Mouse (Mus musculus): ENCODE measurements around the gene Il13ra1. TPM values are rescaled to one million over a fixed set of nuclear protein-coding genes. Genes with fewer than 3 reads are reported as not detected.

The Il13ra1 gene
- polyA plus RNA-seq, 1 experiment from 2014 or later, result 24.5 TPM

DNA sequence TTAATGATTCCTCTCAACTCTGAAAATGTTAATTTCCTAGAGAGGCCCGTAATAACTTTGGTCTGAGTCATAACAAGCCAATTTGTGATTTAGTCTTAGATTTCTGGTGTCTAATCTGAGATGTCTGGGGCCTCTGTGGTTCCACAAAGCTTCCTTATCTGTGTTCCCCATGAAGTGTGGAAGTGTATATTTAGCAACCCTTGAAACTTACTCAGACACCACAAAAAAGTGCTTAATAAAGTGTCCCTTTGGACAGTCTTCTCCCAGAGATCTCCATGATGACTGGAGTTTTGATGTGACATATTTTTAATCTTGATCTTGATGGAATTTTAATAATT lies 17.8 kb downstream of the Il13ra1 start:
- Histone ChIP-seq H3K4me1 (peaks cover 11% of the 10 kb centered on the region; the same call in 1 of the 2 replicates), H3K4me2 (peak overlapping the region; percentile 28; the same call in 1 of the 2 replicates), H3K27ac (replicated peaks) (peak overlapping the region; percentile 78), H3K4me3 (no peak overlapping the region), H3K9ac (no peak overlapping the region), H3K27me3 (replicated peaks) (no peaks in the 10 kb centered on the region), H3K9me3 (no peaks in the 10 kb centered on the region), H3K36me3 (no peaks in the 10 kb centered on the region)
- 34% methylated on average over 1 of the region's 1 CpGs for WGBS
- ATAC-seq (ENCODE audit: extremely low read depth, insufficient number of reproducible peaks, low FRiP score, low TSS enrichment), result no peak

DNA sequence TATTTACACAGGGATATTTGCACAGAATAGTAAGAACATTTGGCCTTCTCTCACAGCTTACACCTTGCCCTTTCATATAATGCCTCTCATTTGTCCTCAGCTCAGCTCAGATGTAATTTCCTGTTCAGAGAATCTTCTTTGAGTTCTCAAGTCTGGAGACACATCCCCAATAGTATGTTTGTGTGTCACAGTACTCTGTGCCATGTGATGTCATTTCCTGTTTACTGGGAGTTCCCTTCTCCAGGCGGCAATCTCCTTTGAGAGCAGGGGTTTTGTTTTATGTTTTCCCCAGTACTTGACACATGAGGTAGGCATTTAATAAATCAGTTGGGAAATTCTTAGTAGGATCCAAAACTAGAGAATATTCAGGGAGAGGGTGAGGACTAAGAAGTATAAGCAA lies 24.4 kb downstream of the Il13ra1 start:
- Histone ChIP-seq H3K4me3 (no peak overlapping the region), H3K27me3 (replicated peaks) (no peaks in the 10 kb centered on the region), H3K27ac (replicated peaks) (peak overlapping the region; percentile 28; the same call in 1 of the 2 replicates), H3K4me2 (no peak overlapping the region), H3K36me3 (no peaks in the 10 kb centered on the region), H3K4me1 (peaks cover 7% of the 10 kb centered on the region; the same call in 1 of the 2 replicates), H3K9me3 (no peaks in the 10 kb centered on the region), H3K9ac (no peak overlapping the region)
- 50% methylated on average over 1 of the region's 1 CpGs for WGBS
- ATAC-seq (ENCODE audit: extremely low read depth, insufficient number of reproducible peaks, low FRiP score, low TSS enrichment), result no peak

DNA sequence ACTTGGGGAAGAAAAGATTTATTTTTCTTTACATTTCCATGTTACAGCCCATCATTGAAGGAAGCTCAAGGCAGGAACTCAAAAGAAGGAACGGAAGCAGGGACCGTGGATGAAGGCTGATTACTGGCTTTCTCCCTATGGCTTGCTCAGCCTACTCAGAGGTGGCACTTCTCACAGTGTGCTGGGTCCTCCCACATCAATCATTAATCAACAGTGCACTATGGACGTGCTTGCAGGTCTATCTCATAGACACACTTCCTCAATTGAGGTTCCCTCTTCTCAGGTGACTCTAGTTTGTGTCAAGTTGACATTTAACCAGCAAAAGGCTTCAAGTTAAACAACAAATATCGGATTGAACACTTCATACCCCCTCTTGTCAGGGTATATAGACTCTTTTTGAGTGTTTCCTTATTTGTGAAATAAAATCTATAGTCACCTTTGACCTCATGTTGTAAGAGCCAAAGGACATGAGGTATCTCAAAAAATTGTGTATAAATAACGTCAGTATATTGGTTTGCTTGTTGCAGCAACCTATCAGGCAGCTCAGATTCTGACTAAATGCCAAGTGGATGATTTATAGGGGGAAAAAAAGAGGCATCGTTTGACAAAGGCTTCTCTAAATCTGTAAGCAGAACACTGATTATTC lies 30.2 kb downstream of the Il13ra1 start:
- ATAC-seq (ENCODE audit: extremely low read depth, insufficient number of reproducible peaks, low FRiP score, low TSS enrichment), result no peak
- no peaks in the 10 kb centered on the region for H3K36me3 ChIP-seq
- no peaks in the 10 kb centered on the region for H3K27me3 ChIP-seq (replicated peaks)
- no peak overlapping the region for H3K4me2 ChIP-seq
- 0 out of 2 replicates have a peak, but pooled peaks cover 8% of the 10 kb centered on the region for H3K4me1 ChIP-seq
- no peak overlapping the region for H3K27ac ChIP-seq (replicated peaks)
- 63% methylated on average over 6 of the region's 6 CpGs for WGBS
- no peak overlapping the region for H3K9ac ChIP-seq
- H3K4me3 ChIP-seq, result no peak overlapping the region
- no peaks in the 10 kb centered on the region for H3K9me3 ChIP-seq

DNA sequence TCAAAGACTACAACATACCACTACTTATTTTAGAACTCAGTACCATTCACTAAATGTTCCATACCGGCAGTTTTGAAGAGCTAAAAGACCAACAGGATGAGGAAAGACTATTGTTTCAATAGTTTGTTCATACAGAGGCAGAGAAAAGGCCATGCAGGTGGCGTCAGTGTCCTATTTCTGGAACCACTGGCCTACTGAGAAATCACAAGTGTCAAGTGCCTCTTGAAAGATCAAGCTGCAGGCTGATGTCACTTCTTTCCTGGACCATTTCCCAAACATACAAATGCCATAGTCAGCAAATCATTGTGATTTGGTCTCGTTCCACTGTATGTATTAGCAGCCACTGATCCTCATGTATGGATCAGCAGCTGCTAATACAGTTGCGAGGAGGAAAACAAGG lies 34.8 kb downstream of the Il13ra1 start:
- Histone ChIP-seq H3K36me3 (peaks cover 18% of the 10 kb centered on the region; the same call in 1 of the 2 replicates), H3K27me3 (replicated peaks) (no peaks in the 10 kb centered on the region), H3K9me3 (no peaks in the 10 kb centered on the region), H3K4me3 (no peak overlapping the region), H3K9ac (no peak overlapping the region), H3K4me2 (no peak overlapping the region), H3K27ac (replicated peaks) (peak overlapping the region; percentile 78), H3K4me1 (0 out of 2 replicates have a peak, but pooled peaks cover 9% of the 10 kb centered on the region)
- no peak; the same call in 1 of the 2 replicates for ATAC-seq (ENCODE audit: extremely low read depth, insufficient number of reproducible peaks, low FRiP score, low TSS enrichment)
- 22% methylated on average over 4 of the region's 4 CpGs for WGBS

DNA sequence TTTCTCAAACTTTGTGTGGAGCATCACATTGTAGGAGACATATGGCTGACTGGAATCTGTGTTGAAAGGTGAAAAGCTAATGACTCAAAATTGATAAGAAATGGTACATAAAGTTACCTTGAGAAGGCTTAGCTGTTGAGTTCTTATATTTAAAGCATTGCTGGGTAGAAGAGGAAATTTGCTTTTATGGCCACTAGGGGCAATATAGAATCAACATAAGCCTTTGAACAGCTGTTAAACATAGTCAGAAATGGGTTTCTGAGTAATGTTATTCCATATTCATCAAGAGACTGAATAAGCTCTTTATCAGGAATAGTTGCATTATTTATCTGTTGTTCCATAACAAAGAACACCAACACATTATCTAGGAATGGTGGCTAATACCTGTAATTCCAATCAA lies 38.2 kb downstream of the Il13ra1 start:
- Histone ChIP-seq H3K4me1 (0 out of 2 replicates have a peak, but pooled peaks cover 9% of the 10 kb centered on the region), H3K27ac (replicated peaks) (no peak overlapping the region), H3K9me3 (no peaks in the 10 kb centered on the region), H3K27me3 (replicated peaks) (no peaks in the 10 kb centered on the region), H3K9ac (no peak overlapping the region), H3K4me3 (no peak overlapping the region), H3K36me3 (peaks cover 18% of the 10 kb centered on the region; the same call in 1 of the 2 replicates), H3K4me2 (no peak overlapping the region)
- no peak for ATAC-seq (ENCODE audit: extremely low read depth, insufficient number of reproducible peaks, low FRiP score, low TSS enrichment)

GRCm38 (mm10) chrX:36156677-36157076 lies 44.8 kb downstream of the Il13ra1 start:
- no peak for ATAC-seq (ENCODE audit: extremely low read depth, insufficient number of reproducible peaks, low FRiP score, low TSS enrichment)
- Histone ChIP-seq H3K4me1 (peaks cover 21% of the 10 kb centered on the region; the same call in 1 of the 2 replicates), H3K27ac (replicated peaks) (peak overlapping the region; percentile 50), H3K9ac (no peak overlapping the region), H3K9me3 (no peaks in the 10 kb centered on the region), H3K4me3 (no peak overlapping the region), H3K4me2 (no peak overlapping the region), H3K27me3 (replicated peaks) (no peaks in the 10 kb centered on the region), H3K36me3 (no peaks in the 10 kb centered on the region)
- 31% methylated on average over 2 of the region's 2 CpGs for WGBS

GRCm38 (mm10) chrX:36161567-36161966 lies 49.7 kb downstream of the Il13ra1 start:
- H3K4me1 ChIP-seq, result peaks cover 20% of the 10 kb centered on the region; the same call in 1 of the 2 replicates
- no peaks in the 10 kb centered on the region for H3K9me3 ChIP-seq
- no peak overlapping the region for H3K9ac ChIP-seq
- H3K27ac ChIP-seq (replicated peaks), result no peak overlapping the region
- H3K4me3 ChIP-seq, result no peak overlapping the region
- WGBS, result 25% methylated on average over 4 of the region's 4 CpGs
- no peak overlapping the region for H3K4me2 ChIP-seq
- no peaks in the 10 kb centered on the region for H3K36me3 ChIP-seq
- H3K27me3 ChIP-seq (replicated peaks), result no peaks in the 10 kb centered on the region
- no peak for ATAC-seq (ENCODE audit: extremely low read depth, insufficient number of reproducible peaks, low FRiP score, low TSS enrichment)

DNA sequence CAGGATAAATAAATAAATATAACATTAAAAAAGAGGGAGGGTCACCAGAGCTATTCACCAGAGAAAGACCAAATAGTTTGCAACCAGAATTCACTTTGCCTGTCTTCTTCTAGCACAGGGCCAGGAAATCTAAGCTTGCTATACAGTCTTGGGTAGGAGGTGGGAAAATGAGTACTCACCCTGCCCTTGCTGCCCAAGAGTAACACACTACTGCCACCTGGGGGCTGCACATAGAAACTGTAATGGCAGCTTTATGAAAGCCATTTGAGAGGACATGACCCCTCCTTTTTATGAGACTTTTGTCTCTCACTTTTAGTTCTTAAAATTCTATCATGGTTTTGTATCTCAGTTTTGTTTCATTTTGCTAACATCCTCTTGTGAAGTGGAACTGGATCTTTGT lies 71.7 kb downstream of the Il13ra1 start:
- no peak overlapping the region for H3K4me2 ChIP-seq
- no peaks in the 10 kb centered on the region for H3K36me3 ChIP-seq
- ATAC-seq (ENCODE audit: extremely low read depth, insufficient number of reproducible peaks, low FRiP score, low TSS enrichment), result no peak
- H3K27me3 ChIP-seq (replicated peaks), result no peaks in the 10 kb centered on the region
- H3K27ac ChIP-seq (replicated peaks), result no peak overlapping the region
- H3K4me3 ChIP-seq, result no peak overlapping the region
- no peaks in the 10 kb centered on the region for H3K9me3 ChIP-seq
- H3K4me1 ChIP-seq, result no peaks in the 10 kb centered on the region
- no peak overlapping the region for H3K9ac ChIP-seq

GRCm38 (mm10) chrX:36186036-36186435 lies 74.1 kb downstream of the Il13ra1 start:
- H3K9me3 ChIP-seq, result no peaks in the 10 kb centered on the region
- no peak overlapping the region for H3K4me3 ChIP-seq
- no peak overlapping the region for H3K4me2 ChIP-seq
- no peaks in the 10 kb centered on the region for H3K27me3 ChIP-seq (replicated peaks)
- no peak overlapping the region for H3K9ac ChIP-seq
- H3K27ac ChIP-seq (replicated peaks), result no peak overlapping the region
- WGBS, result 55% methylated on average over 5 of the region's 5 CpGs
- ATAC-seq (ENCODE audit: extremely low read depth, insufficient number of reproducible peaks, low FRiP score, low TSS enrichment), result no peak
- H3K36me3 ChIP-seq, result no peaks in the 10 kb centered on the region
- H3K4me1 ChIP-seq, result no peaks in the 10 kb centered on the region

GRCm38 (mm10) chrX:36186443-36186842 lies 74.5 kb downstream of the Il13ra1 start:
- Histone ChIP-seq H3K9me3 (no peaks in the 10 kb centered on the region), H3K4me1 (no peaks in the 10 kb centered on the region), H3K9ac (no peak overlapping the region), H3K4me3 (no peak overlapping the region), H3K27me3 (replicated peaks) (no peaks in the 10 kb centered on the region), H3K36me3 (no peaks in the 10 kb centered on the region), H3K4me2 (no peak overlapping the region), H3K27ac (replicated peaks) (no peak overlapping the region)
- 35% methylated on average over 6 of the region's 6 CpGs for WGBS
- ATAC-seq (ENCODE audit: extremely low read depth, insufficient number of reproducible peaks, low FRiP score, low TSS enrichment), result no peak

- Histone ChIP-seq H3K27ac (replicated peaks) (no peak overlapping the region), H3K4me3 (no peak overlapping the region), H3K9me3 (no peaks in the 10 kb centered on the region), H3K36me3 (no peaks in the 10 kb centered on the region), H3K4me2 (no peak overlapping the region), H3K27me3 (replicated peaks) (peaks cover 16% of the 10 kb centered on the region; the same call in 1 of the 2 replicates), H3K9ac (no peak overlapping the region), H3K4me1 (peaks cover 16% of the 10 kb centered on the region)
- no peak for ATAC-seq (ENCODE audit: extremely low read depth, insufficient number of reproducible peaks, low FRiP score, low TSS enrichment)
- 19% methylated on average over 6 of the region's 6 CpGs for WGBS
Observed at GRCm38 (mm10) chrX:36193951-36194350, 82.0 kb downstream of the Il13ra1 start.
